ENCODE assay signal across 9 mouse cellular contexts in the genomic region with DNA sequence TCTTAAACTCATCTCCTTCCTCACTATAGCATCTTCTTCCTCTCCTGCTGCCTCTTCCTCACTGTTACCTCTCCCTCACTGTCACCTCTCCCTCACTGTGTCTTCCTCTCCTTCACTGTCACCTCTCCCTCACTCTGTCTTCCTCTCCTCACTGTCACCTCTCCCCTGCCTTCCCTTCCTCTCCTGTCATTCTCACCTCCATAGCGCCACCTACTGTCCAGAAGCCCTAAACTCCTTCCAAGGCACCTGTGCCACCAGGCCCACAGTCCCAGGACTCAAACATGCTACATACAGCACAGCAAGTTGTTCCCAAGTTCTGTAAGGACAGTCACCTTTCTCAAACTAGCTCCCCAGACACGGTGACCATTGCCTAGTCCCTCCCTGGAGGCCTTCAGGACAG. TPM values are rescaled to one million over a fixed set of nuclear protein-coding genes. Genes with fewer than 3 reads are reported as not detected.
DNase-seq lines count a peak whose midpoint lies in the region; ATAC-seq lines count a peak whose summit lies in the region.
"Had no signal": no experiment of that assay in that cellular context is flagged by ENCODE, and none has a peak within 500 bp of the region (broad histone marks: within the 10 kb centered on the region; RNA-seq: fewer than 3 reads in every experiment).

No protein-coding gene starts in this region.

- H3K36me3 ChIP-seq in liver, embryonic 12.5 days: no peaks in the 10 kb centered on the region
- no peaks in the 10 kb centered on the region for H3K36me3 ChIP-seq in intestine, embryonic 16.5 days (ENCODE audit: control insufficient read depth, insufficient read depth, low read length)
- H3K36me3 ChIP-seq in splenic B cell, adult 2 months (ENCODE audit: control insufficient read depth, insufficient read depth, low read length, poor library complexity, severe bottlenecking): no peaks in the 10 kb centered on the region
- H3K36me3 ChIP-seq: embryonic facial prominence, embryonic 13.5 days had no signal

- H3K4me2 ChIP-seq in liver, embryonic 12.5 days: no peak overlapping the region
- H3K4me2 ChIP-seq in intestine, embryonic 16.5 days (ENCODE audit: low read depth, low read length): no peak overlapping the region
- H3K4me2 ChIP-seq: embryonic facial prominence, embryonic 13.5 days had no signal

- peak; percentile 82 for DNase-seq in liver
- peak; percentile 83 to 90 for DNase-seq in cerebellum, adult 18-20 months
- DNase-seq in gastrocnemius, adult 8-10 months (ENCODE audit: low spot score in 2 of 2): peak; percentile 47 to 64
- peak; percentile 64 to 69 for DNase-seq in left cerebral cortex, postnatal 36 days (ENCODE audit: low spot score in 2 of 2)
- DNase-seq in splenic B cell, adult 2 months (ENCODE audit: low read depth, low spot score): peak; percentile 85

- no peaks in the 10 kb centered on the region for H3K4me1 ChIP-seq in liver, embryonic 12.5 days
- H3K4me1 ChIP-seq in intestine, embryonic 16.5 days (ENCODE audit: control insufficient read depth, insufficient read depth, low read length): peaks cover 10% of the 10 kb centered on the region

- intact Hi-C loops in left cerebral cortex, postnatal 36 days (cut with DNase I): loop anchor here (1.0 kb wide), 1 partner anchor 62 kb away; no protein-coding TSS in a partner anchor

- no peaks in the 10 kb centered on the region for H3K27me3 ChIP-seq in liver, embryonic 12.5 days (replicated peaks)
- no peaks in the 10 kb centered on the region for H3K27me3 ChIP-seq in intestine, embryonic 16.5 days (replicated peaks; ENCODE audit: control insufficient read depth, insufficient read depth, low read length)
- no peaks in the 10 kb centered on the region for H3K27me3 ChIP-seq in splenic B cell, adult 2 months (ENCODE audit: control insufficient read depth, insufficient read depth, low read length, poor library complexity, severe bottlenecking)
- H3K27me3 ChIP-seq: embryonic facial prominence, embryonic 13.5 days had no signal

- H3K9ac ChIP-seq in liver, embryonic 12.5 days: no peak overlapping the region
- no peak overlapping the region for H3K9ac ChIP-seq in intestine, embryonic 16.5 days (ENCODE audit: low read depth, low read length)
- H3K9ac ChIP-seq: embryonic facial prominence, embryonic 13.5 days had no signal

- 0% methylated on average over 2 of the region's 2 CpGs for WGBS in liver, embryonic 12.5 days (ENCODE audit: insufficient replicate concordance)
- 8% methylated on average over 2 of the region's 2 CpGs for WGBS in intestine, embryonic 16.5 days

- no peak for ATAC-seq in liver, embryonic 12.5 days
- ATAC-seq in intestine, embryonic 16.5 days: peak; percentile 54; the same call in 1 of the 2 replicates
- ATAC-seq in monocyte, adult 5-6 weeks (replicated peaks; ENCODE audit: insufficient number of reproducible peaks, low FRiP score, low TSS enrichment, poor library complexity, severe bottlenecking): peak; percentile 63; the same call in 1 of the 2 replicates

- H3K27ac ChIP-seq in liver, embryonic 12.5 days: no peak overlapping the region
- H3K27ac ChIP-seq in intestine, embryonic 16.5 days (ENCODE audit: low read length): no peak overlapping the region
- H3K27ac ChIP-seq: embryonic facial prominence, embryonic 13.5 days had no signal

- no peak overlapping the region for H3K4me3 ChIP-seq in liver, embryonic 12.5 days
- no peak overlapping the region for H3K4me3 ChIP-seq in intestine, embryonic 16.5 days (ENCODE audit: low read length)
- H3K4me3 ChIP-seq: embryonic facial prominence, embryonic 13.5 days had no signal

- H3K9me3 ChIP-seq in liver, embryonic 12.5 days (replicated peaks): no peaks in the 10 kb centered on the region
- H3K9me3 ChIP-seq in intestine, embryonic 16.5 days (ENCODE audit: control insufficient read depth, low read length): no peaks in the 10 kb centered on the region
- H3K9me3 ChIP-seq: embryonic facial prominence, embryonic 13.5 days had no signal

RNA-seq across cellular contexts. Expression of a gene that starts 19.0 kb away (rescaled TPM):
- 7.3 and 8.1 TPM in 2 replicates for polyA plus RNA-seq in liver, embryonic 12.5 days (2016; fragmentation: Nextera tagmentation; extraction: Ambion mirVana)
- total RNA-seq in gastrocnemius, adult 8-10 months (2022): 1 to 10 TPM; 2.0 to 4.5 (median 3.7) TPM
- polyA plus RNA-seq in intestine, embryonic 16.5 days (2015; fragmentation: Nextera tagmentation; extraction: Ambion mirVana): 6.7 and 8.7 TPM in 2 replicates
- total RNA-seq in left cerebral cortex, postnatal 36 days (2021): 1 to 10 TPM; 2.9 to 6.3 TPM
- not detected in 3 replicates for total RNA-seq in monocyte, adult 5-6 weeks (2017)
